Mouse (Mus musculus) thymus, postnatal 14 days (tissue): ENCODE data around the gene Gm20388.

ENCODE experiments used
- DNase-seq: peaks from one replicate; pipeline ENCODE4 v3.0.0; 2021

Gm20388 gene

GRCm38 (mm10) chr8:121909663-121910062 lies 1999.0 kb downstream of the Gm20388 start:
- DNase-seq = peak; percentile 83

- no peak for DNase-seq
These were observed 2000.8 kb downstream of the Gm20388 start for GRCm38 (mm10) chr8:121911400-121911799.

- no peak for DNase-seq
These were observed 2001.3 kb downstream of the Gm20388 start for GRCm38 (mm10) chr8:121911987-121912386.

GRCm38 (mm10) chr8:121912831-121913230 lies 2002.2 kb downstream of the Gm20388 start:
- DNase-seq = no peak

GRCm38 (mm10) chr8:121913378-121913777 lies 2002.7 kb downstream of the Gm20388 start:
- no peak for DNase-seq

GRCm38 (mm10) chr8:121919158-121919557 lies 2008.5 kb downstream of the Gm20388 start:
- no peak for DNase-seq

GRCm38 (mm10) chr8:121919731-121920130 lies 2009.1 kb downstream of the Gm20388 start:
- no peak for DNase-seq

- no peak for DNase-seq
These were observed 2010.9 kb downstream of the Gm20388 start for GRCm38 (mm10) chr8:121921582-121921981.

GRCm38 (mm10) chr8:121922101-121922500 lies 2011.5 kb downstream of the Gm20388 start:
- DNase-seq = no peak

- no peak for DNase-seq
These were observed 2014.0 kb downstream of the Gm20388 start for GRCm38 (mm10) chr8:121924681-121925080.

GRCm38 (mm10) chr8:121925624-121926023 lies 2015.0 kb downstream of the Gm20388 start:
- DNase-seq = peak; percentile 74

GRCm38 (mm10) chr8:121926266-121926665 lies 2015.6 kb downstream of the Gm20388 start:
- no peak for DNase-seq

GRCm38 (mm10) chr8:121927316-121927715 lies 2016.7 kb downstream of the Gm20388 start:
- peak; percentile 62 for DNase-seq

GRCm38 (mm10) chr8:121930047-121930446 lies 2019.4 kb downstream of the Gm20388 start:
- DNase-seq = no peak

- DNase-seq = no peak
These were observed 2020.9 kb downstream of the Gm20388 start for GRCm38 (mm10) chr8:121931571-121931970.

GRCm38 (mm10) chr8:121932026-121932667 lies 2021.5 kb downstream of the Gm20388 start:
- DNase-seq = no peak

GRCm38 (mm10) chr8:121932668-121933520 lies 2022.3 kb downstream of the Gm20388 start:
- DNase-seq = no peak

GRCm38 (mm10) chr8:121934506-121934905 lies 2023.9 kb downstream of the Gm20388 start:
- DNase-seq = peak; percentile 40

- DNase-seq = no peak
These were observed 2024.3 kb downstream of the Gm20388 start for GRCm38 (mm10) chr8:121934923-121935322.

GRCm38 (mm10) chr8:121935341-121936294 lies 2025.0 kb downstream of the Gm20388 start:
- no peak for DNase-seq

GRCm38 (mm10) chr8:121936391-121936790 lies 2025.8 kb downstream of the Gm20388 start:
- DNase-seq = no peak

GRCm38 (mm10) chr8:121938732-121939131 lies 2028.1 kb downstream of the Gm20388 start:
- no peak for DNase-seq

GRCm38 (mm10) chr8:121943057-121943540 lies 2032.5 kb downstream of the Gm20388 start:
- DNase-seq = no peak
